Mouse (Mus musculus): ENCODE data around the gene Slc2a8.

DNA sequence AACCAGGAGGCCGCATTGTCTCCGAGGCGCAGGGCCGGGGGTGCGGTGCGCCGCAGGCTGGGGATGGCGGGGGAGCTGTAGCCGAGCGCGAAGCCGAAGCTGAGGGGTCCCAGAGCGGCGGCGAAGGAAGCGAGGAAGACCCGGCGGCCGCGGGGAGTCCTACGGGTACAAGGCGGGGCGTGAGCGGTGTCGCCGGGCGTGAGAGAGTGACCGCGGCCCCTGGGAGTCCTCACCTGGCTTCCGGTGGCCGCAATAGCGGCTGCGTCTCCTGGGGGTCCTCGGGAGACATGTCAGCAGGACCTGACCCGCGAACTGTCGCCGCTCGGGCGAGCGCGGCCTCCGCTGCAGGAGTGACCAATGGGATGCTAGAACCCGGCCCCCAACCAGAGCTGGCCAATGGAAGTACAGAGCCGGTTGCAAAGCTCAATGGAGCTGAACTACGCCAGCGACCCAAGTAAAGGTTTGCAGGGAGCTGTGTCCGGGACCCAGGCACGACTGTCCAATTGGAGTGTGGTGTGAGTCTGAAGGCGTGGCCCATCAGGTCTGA is at the start of gene Slc2a8:
- TF ChIP-seq GATA1 (IDR thresholded peaks at IDR 0.05; ENCODE audit: borderline replicate concordance, low read length) (no peak), FLI1 (IDR thresholded peaks at IDR 0.05; ENCODE audit: low read length) (no peak)
